Comparison of ENCODE assay signal across 8 mouse cellular contexts in the genomic region with DNA sequence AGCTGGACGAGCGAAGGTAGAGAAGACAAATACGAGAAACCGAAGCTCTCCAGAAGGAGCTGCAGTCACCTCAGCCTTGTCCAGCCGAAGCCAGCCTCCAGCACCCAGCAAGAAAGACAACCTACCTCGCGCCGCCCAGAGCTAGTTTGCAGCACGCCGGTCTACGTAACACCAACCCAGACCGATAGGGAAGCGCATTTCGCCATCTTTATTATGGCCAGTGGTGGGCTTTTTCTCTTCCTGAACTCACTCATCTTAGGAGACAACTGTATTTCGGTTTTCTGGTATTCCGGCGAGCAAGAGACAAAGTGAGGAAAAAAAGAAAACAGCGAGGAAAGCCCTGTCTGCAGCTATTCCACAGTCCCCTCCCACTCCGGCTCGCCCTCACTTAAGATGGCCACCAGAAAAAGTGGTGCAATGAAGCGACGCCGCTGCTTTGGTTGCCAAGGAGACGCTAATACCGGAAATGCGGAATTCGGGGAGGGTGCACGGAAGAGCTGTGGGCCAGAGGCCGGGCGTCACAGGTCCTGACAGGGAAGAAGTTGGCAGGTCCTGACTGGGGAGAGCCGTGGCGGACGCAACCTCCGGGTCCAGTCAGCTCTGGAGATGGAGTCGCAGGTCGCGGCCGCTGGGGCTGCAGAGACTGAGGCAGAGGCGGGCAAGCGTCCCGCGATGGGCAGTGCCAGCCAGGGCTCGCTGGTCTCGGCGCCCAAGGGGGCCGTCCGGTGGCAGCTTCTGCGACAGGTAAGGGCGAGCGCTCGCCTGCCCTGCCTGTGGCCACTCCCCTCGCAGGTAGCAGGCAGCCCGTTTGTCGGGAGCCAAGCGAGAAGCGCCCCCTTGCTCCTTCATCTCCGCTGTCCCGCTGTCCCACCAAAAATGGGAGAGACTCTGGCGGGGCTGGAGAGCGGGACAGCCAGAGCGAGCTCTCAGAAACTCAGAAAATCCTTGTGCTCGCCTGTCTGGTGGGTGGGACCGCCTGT. TPM values are rescaled to one million over a fixed set of nuclear protein-coding genes. Genes with fewer than 3 reads are reported as not detected.
DNase-seq lines count a peak whose midpoint lies in the region; ATAC-seq and TF ChIP-seq lines count a peak whose summit lies in the region.

TSS of gene Prepl (minus strand) at position 122 of the 980 bp plus-strand sequence.
TSS of gene Camkmt (plus strand) at position 433 of the 980 bp plus-strand sequence.

- H3K4me1 ChIP-seq in embryonic facial prominence, embryonic 14.5 days (ENCODE audit: control insufficient read depth, insufficient read depth, low read length): 0 out of 2 replicates have a peak, but pooled peaks cover 3% of the 10 kb centered on the region
- H3K4me1 ChIP-seq in heart, adult 2 months (ENCODE audit: control insufficient read depth, insufficient read depth, low read length): peaks cover 1% of the 10 kb centered on the region; the same call in 1 of the 2 replicates
- H3K4me1 ChIP-seq in limb, embryonic 13.5 days: peaks cover 12% of the 10 kb centered on the region
- H3K4me1 ChIP-seq in midbrain, embryonic 16.5 days (ENCODE audit: control insufficient read depth, insufficient read depth, low read length): peaks cover 18% of the 10 kb centered on the region

- no peaks in the 10 kb centered on the region for H3K79me2 ChIP-seq in heart, adult 2 months (replicated peaks; ENCODE audit: control insufficient read depth, insufficient read depth, low read length)

- H3K9ac ChIP-seq in embryonic facial prominence, embryonic 14.5 days (ENCODE audit: low read depth, low read length): peak within 1 kb of the TSS; percentile 82
- peak within 1 kb of the TSS; percentile 84 for H3K9ac ChIP-seq in heart, adult 2 months (ENCODE audit: low read depth, low read length)
- peak within 1 kb of the TSS; percentile 78 for H3K9ac ChIP-seq in limb, embryonic 13.5 days
- H3K9ac ChIP-seq in midbrain, embryonic 16.5 days (ENCODE audit: low read depth, low read length): peak within 1 kb of the TSS; percentile 80

- no peaks in the 10 kb centered on the region for H3K36me3 ChIP-seq in embryonic facial prominence, embryonic 14.5 days (ENCODE audit: control insufficient read depth, insufficient read depth, low read length)
- peaks cover 3% of the 10 kb centered on the region for H3K36me3 ChIP-seq in heart, adult 2 months (ENCODE audit: control insufficient read depth, insufficient read depth, low read length)
- H3K36me3 ChIP-seq in limb, embryonic 13.5 days: no peaks in the 10 kb centered on the region
- H3K36me3 ChIP-seq in midbrain, embryonic 16.5 days (ENCODE audit: control insufficient read depth, insufficient read depth, low read length): no peaks in the 10 kb centered on the region

- ATAC-seq in embryonic facial prominence, embryonic 14.5 days (ENCODE audit: low read depth): peak; percentile 99
- peak; percentile 99 for ATAC-seq in limb, embryonic 13.5 days (ENCODE audit: low FRiP score, low read depth)
- ATAC-seq in midbrain, embryonic 16.5 days: peak; percentile 99

- WGBS in embryonic facial prominence, embryonic 14.5 days: under 1% methylated on average over 44 of the region's 63 CpGs
- under 1% methylated on average over 63 of the region's 63 CpGs for WGBS in heart, adult 2 months
- WGBS in limb, embryonic 13.5 days: under 1% methylated on average over 58 of the region's 63 CpGs
- under 1% methylated on average over 63 of the region's 63 CpGs for WGBS in midbrain, embryonic 16.5 days

- TF ChIP-seq POLR2A in heart, adult 2 months (IDR thresholded peaks at IDR 0.05; ENCODE audit: insufficient read depth, low read depth, low read length): peak; percentile 83

- peak; percentile 98 for DNase-seq in 3T3-L1 (ENCODE audit: low read depth, low spot score)
- DNase-seq in adrenal gland, postnatal 4 days (ENCODE audit: low spot score in 2 of 2): peak; percentile 74 to 89
- peak; percentile 99 for DNase-seq in embryonic facial prominence, embryonic 14.5 days (ENCODE audit: low spot score)
- peak; percentile 96 for DNase-seq in heart, adult 2 months
- DNase-seq in kidney, adult 8-10 months: peak; percentile 96 to 97
- DNase-seq in spleen, postnatal 10 days (ENCODE audit: low spot score in 2 of 2): peak; percentile 91 to 95

- peak within 1 kb of the TSS; percentile 89 for H3K4me2 ChIP-seq in embryonic facial prominence, embryonic 14.5 days (ENCODE audit: low read depth, low read length)
- peak within 1 kb of the TSS; percentile 83 for H3K4me2 ChIP-seq in limb, embryonic 13.5 days (replicated peaks)
- peak within 1 kb of the TSS; percentile 68 for H3K4me2 ChIP-seq in midbrain, embryonic 16.5 days (ENCODE audit: low read length)

- intact Hi-C loops in heart, adult 2 months (cut with DNase I): loop anchor here (5.0 kb wide), 3 partner anchors 133 to 298 kb away; partner anchors contain the start of genes Lrpprc and Ppm1b

- peak; percentile 59; the same call in 1 of the 2 replicates for TF ChIP-seq EP300 in heart, adult 2 months (IDR thresholded peaks at IDR 0.05; ENCODE audit: insufficient read depth, low read depth, low read length)

- peak within 1 kb of the TSS; percentile 88 for H3K4me3 ChIP-seq in embryonic facial prominence, embryonic 14.5 days (ENCODE audit: low read depth, low read length)
- H3K4me3 ChIP-seq in heart, adult 2 months: peak within 1 kb of the TSS; percentile 88
- peak within 1 kb of the TSS; percentile 91 for H3K4me3 ChIP-seq in limb, embryonic 13.5 days
- peak within 1 kb of the TSS; percentile 82 for H3K4me3 ChIP-seq in midbrain, embryonic 16.5 days (ENCODE audit: low read depth, low read length)

- H3K9me3 ChIP-seq in embryonic facial prominence, embryonic 14.5 days (ENCODE audit: control insufficient read depth, low read length): no peaks in the 10 kb centered on the region
- no peaks in the 10 kb centered on the region for H3K9me3 ChIP-seq in limb, embryonic 13.5 days
- no peaks in the 10 kb centered on the region for H3K9me3 ChIP-seq in midbrain, embryonic 16.5 days (replicated peaks; ENCODE audit: control insufficient read depth, low read length, poor library complexity, severe bottlenecking)

- H3K27me3 ChIP-seq in embryonic facial prominence, embryonic 14.5 days (replicated peaks; ENCODE audit: control insufficient read depth, insufficient read depth, low read length): no peaks in the 10 kb centered on the region
- H3K27me3 ChIP-seq in heart, adult 2 months (ENCODE audit: control insufficient read depth, insufficient read depth, low read length): no peaks in the 10 kb centered on the region
- no peaks in the 10 kb centered on the region for H3K27me3 ChIP-seq in limb, embryonic 13.5 days
- no peaks in the 10 kb centered on the region for H3K27me3 ChIP-seq in midbrain, embryonic 16.5 days (ENCODE audit: control insufficient read depth, insufficient read depth, low read depth, low read length)

- TF ChIP-seq CTCF in heart, adult 2 months (IDR thresholded peaks at IDR 0.05): peak; percentile 35

- peak within 1 kb of the TSS; percentile 80 for H3K27ac ChIP-seq in embryonic facial prominence, embryonic 14.5 days (replicated peaks; ENCODE audit: low read depth, low read length)
- peak within 1 kb of the TSS; percentile 75 for H3K27ac ChIP-seq in heart, adult 2 months
- H3K27ac ChIP-seq in limb, embryonic 13.5 days: peak within 1 kb of the TSS; percentile 79
- H3K27ac ChIP-seq in midbrain, embryonic 16.5 days (ENCODE audit: low read length): peak within 1 kb of the TSS; percentile 94

RNA-seq across cellular contexts. Expression of gene Prepl, which starts in this region (rescaled TPM):
- 10 to 100 TPM; 43.4 to 44.8 TPM for total RNA-seq in adrenal gland, postnatal 4 days (2021)
- 46.3 and 58.3 TPM in 2 replicates for polyA plus RNA-seq in embryonic facial prominence, embryonic 14.5 days (2014; fragmentation: Nextera tagmentation; extraction: Ambion mirVana)
- 100 to 1,000 TPM; 122 to 142 TPM for total RNA-seq in heart, adult 2 months (2021)
- polyA plus RNA-seq in heart, adult 2 months (2012; rRNA removed): 36.1 and 86.5 TPM in 2 replicates
- polyA plus RNA-seq in limb, embryonic 13.5 days (2015; fragmentation: Nextera tagmentation; extraction: Ambion mirVana): 25.8 and 29.6 TPM in 2 replicates
- 123 and 143 TPM in 2 replicates for polyA plus RNA-seq in midbrain, embryonic 16.5 days (2015; fragmentation: Nextera tagmentation; extraction: Ambion mirVana)

RNA-seq across cellular contexts. Expression of gene Camkmt, which starts in this region (rescaled TPM):
- 1 to 10 TPM; 6.8 to 8.5 TPM for total RNA-seq in adrenal gland, postnatal 4 days (2021)
- polyA plus RNA-seq in embryonic facial prominence, embryonic 14.5 days (2014; fragmentation: Nextera tagmentation; extraction: Ambion mirVana): 9.9 and 10.1 TPM in 2 replicates
- 1 to 10 TPM; 3.5 to 4.2 TPM for total RNA-seq in heart, adult 2 months (2021)
- polyA plus RNA-seq in heart, adult 2 months (2012; rRNA removed): 1.1 and 1.2 TPM in 2 replicates
- 13.8 and 15.7 TPM in 2 replicates for polyA plus RNA-seq in limb, embryonic 13.5 days (2015; fragmentation: Nextera tagmentation; extraction: Ambion mirVana)
- polyA plus RNA-seq in midbrain, embryonic 16.5 days (2015; fragmentation: Nextera tagmentation; extraction: Ambion mirVana): 23.2 and 26.5 TPM in 2 replicates

Comparison
In these comparisons a context has a peak if more than half of its experiments do, and no peak if none do; other contexts are left out.
1. Peak in every context shown above with its lines: DNase-seq, ATAC-seq, H3K4me3 ChIP-seq and H3K27ac ChIP-seq.